Mouse (Mus musculus) limb, embryonic 15.5 days (tissue): ENCODE results near the gene Cox6b1. TPM values are rescaled to one million over a fixed set of nuclear protein-coding genes. Genes with fewer than 3 reads are reported as not detected.

Experiments
- ATAC-seq: fragments of 200-750 bp; cut with Nextera tagmentation; 2 replicates; pipeline ENCODE4 v1.8.0; 2017; ENCODE audit warnings: low read depth, moderate TSS enrichment; ENCODE audit not compliant: insufficient number of reproducible peaks, low FRiP score, low TSS enrichment
- H3K27ac ChIP-seq: fragments of 300-500 bp; sonication (generic); 2 replicates; pipeline ENCODE4 v1.5.1; 2015; ENCODE audit warnings: moderate library complexity, mild to moderate bottlenecking, inconsistent platforms
- H3K27me3 ChIP-seq: fragments of 300-500 bp; sonication (generic); 2 replicates; pipeline ENCODE4 v1.6.1; 2015; ENCODE audit warnings: inconsistent platforms
- H3K36me3 ChIP-seq: fragments of 300-500 bp; sonication (generic); 2 replicates; pipeline ENCODE4 v1.6.1; 2015; ENCODE audit warnings: inconsistent platforms
- H3K4me1 ChIP-seq: fragments of 300-500 bp; sonication (generic); 2 replicates; pipeline ENCODE4 v1.6.1; 2015; ENCODE audit warnings: inconsistent platforms
- H3K4me2 ChIP-seq: fragments of 300-500 bp; sonication (generic); 2 replicates; pipeline ENCODE4 v1.6.1; 2015; ENCODE audit warnings: mild to moderate bottlenecking, inconsistent platforms
- H3K4me3 ChIP-seq: fragments of 300-500 bp; sonication (generic); 2 replicates; pipeline ENCODE4 v1.5.1; 2015; ENCODE audit warnings: mild to moderate bottlenecking, inconsistent platforms
- H3K9ac ChIP-seq: fragments of 300-500 bp; sonication (generic); 2 replicates; pipeline ENCODE4 v1.6.1; 2015; ENCODE audit warnings: inconsistent platforms
- H3K9me3 ChIP-seq: fragments of 300-500 bp; sonication (generic); 2 replicates; pipeline ENCODE4 v1.6.1; 2016; ENCODE audit warnings: inconsistent platforms
- WGBS: fragments of 180-500 bp; shearing (Covaris S2); methylation state at CpG from one replicate; pipeline ENCODE4 v1.1.7; 2015; 5-methylcytosine and 5-hydroxymethylcytosine counted together
- polyA plus RNA-seq: library from polyadenylated mRNA; unstranded; fragments of >200 nt; fragmentation: Nextera tagmentation; extraction: Ambion mirVana; gene quantifications from 2 replicates; pipeline ENCODE4 v1.2.1, GENCODE M21; 2015

Cox6b1 gene
- polyA plus RNA-seq, 1 experiment from 2014 or later, result 763 TPM

GRCm38 (mm10) chr7:30607706-30608309, 18.1 kb downstream of the Cox6b1 start:
- no peak overlapping the region for H3K4me2 ChIP-seq
- no peaks in the 10 kb centered on the region for H3K36me3 ChIP-seq
- 0 out of 2 replicates have a peak, but pooled peaks cover 5% of the 10 kb centered on the region for H3K4me1 ChIP-seq
- no peaks in the 10 kb centered on the region for H3K9me3 ChIP-seq
- H3K4me3 ChIP-seq, result no peak overlapping the region
- 31% methylated on average over 8 of the region's 8 CpGs for WGBS
- no peak overlapping the region for H3K9ac ChIP-seq
- ATAC-seq, result no peak
- H3K27me3 ChIP-seq, result no peaks in the 10 kb centered on the region
- no peak overlapping the region for H3K27ac ChIP-seq

- WGBS, result 83% methylated on average over 8 of the region's 8 CpGs
- no peak for ATAC-seq
- Histone ChIP-seq H3K36me3 (no peaks in the 10 kb centered on the region), H3K9me3 (no peaks in the 10 kb centered on the region), H3K27me3 (no peaks in the 10 kb centered on the region), H3K4me1 (0 out of 2 replicates have a peak, but pooled peaks cover 5% of the 10 kb centered on the region), H3K27ac (no peak overlapping the region), H3K9ac (no peak overlapping the region), H3K4me2 (no peak overlapping the region), H3K4me3 (no peak overlapping the region)
Observed at GRCm38 (mm10) chr7:30604944-30605343, 21.0 kb downstream of the Cox6b1 start.

- Histone ChIP-seq H3K9me3 (no peaks in the 10 kb centered on the region), H3K4me2 (no peak overlapping the region), H3K27me3 (no peaks in the 10 kb centered on the region), H3K36me3 (no peaks in the 10 kb centered on the region), H3K9ac (no peak overlapping the region), H3K4me1 (0 out of 2 replicates have a peak, but pooled peaks cover 5% of the 10 kb centered on the region), H3K4me3 (no peak overlapping the region), H3K27ac (no peak overlapping the region)
- 38% methylated on average over 8 of the region's 8 CpGs for WGBS
- ATAC-seq, result no peak
Observed at GRCm38 (mm10) chr7:30604424-30604823, 21.5 kb downstream of the Cox6b1 start.

GRCm38 (mm10) chr7:30602583-30602982, 23.4 kb downstream of the Cox6b1 start:
- 29% methylated on average over 3 of the region's 3 CpGs for WGBS
- no peak overlapping the region for H3K27ac ChIP-seq
- no peak overlapping the region for H3K4me2 ChIP-seq
- H3K27me3 ChIP-seq, result no peaks in the 10 kb centered on the region
- no peak for ATAC-seq
- no peak overlapping the region for H3K9ac ChIP-seq
- no peak overlapping the region for H3K4me3 ChIP-seq
- H3K36me3 ChIP-seq, result no peaks in the 10 kb centered on the region
- no peaks in the 10 kb centered on the region for H3K4me1 ChIP-seq
- H3K9me3 ChIP-seq, result no peaks in the 10 kb centered on the region

GRCm38 (mm10) chr7:30600651-30601050, 25.3 kb downstream of the Cox6b1 start:
- Histone ChIP-seq H3K4me1 (no peaks in the 10 kb centered on the region), H3K9ac (no peak overlapping the region), H3K27me3 (no peaks in the 10 kb centered on the region), H3K36me3 (no peaks in the 10 kb centered on the region), H3K4me3 (no peak overlapping the region), H3K9me3 (no peaks in the 10 kb centered on the region), H3K27ac (peak overlapping the region; percentile 27; the same call in 1 of the 2 replicates), H3K4me2 (no peak overlapping the region)
- ATAC-seq, result no peak
- 60% methylated on average over 7 of the region's 7 CpGs for WGBS

DNA sequence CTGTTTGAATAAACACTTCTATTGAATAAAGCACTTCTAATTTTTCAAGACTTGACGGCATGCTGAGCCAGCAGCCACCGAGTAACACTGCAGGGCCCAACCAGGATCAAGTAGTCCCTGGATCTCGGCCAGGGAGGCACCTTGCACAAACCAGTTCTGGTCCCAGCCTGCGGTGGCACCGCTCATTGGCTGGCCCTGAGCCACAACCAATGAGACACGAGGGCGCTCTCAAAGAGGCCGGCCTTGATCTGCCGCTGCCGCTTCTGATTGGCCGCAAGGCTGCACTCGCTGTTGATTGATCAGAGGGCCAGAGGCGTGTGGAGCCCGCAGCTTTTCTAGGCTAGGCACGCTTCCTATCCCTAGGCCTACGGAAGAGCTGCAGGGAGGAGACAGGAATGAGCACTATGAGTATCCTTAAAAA, 26.0 kb downstream of the Cox6b1 start:
- Histone ChIP-seq H3K4me2 (no peak overlapping the region), H3K27me3 (0 out of 2 replicates have a peak, but pooled peaks cover 1% of the 10 kb centered on the region), H3K4me1 (no peaks in the 10 kb centered on the region), H3K27ac (peak overlapping the region; percentile 27; the same call in 1 of the 2 replicates), H3K36me3 (no peaks in the 10 kb centered on the region), H3K9me3 (no peaks in the 10 kb centered on the region), H3K4me3 (no peak overlapping the region), H3K9ac (no peak overlapping the region)
- peak; percentile 54; the same call in 1 of the 2 replicates for ATAC-seq
- WGBS, result 2% methylated on average over 16 of the region's 16 CpGs

DNA sequence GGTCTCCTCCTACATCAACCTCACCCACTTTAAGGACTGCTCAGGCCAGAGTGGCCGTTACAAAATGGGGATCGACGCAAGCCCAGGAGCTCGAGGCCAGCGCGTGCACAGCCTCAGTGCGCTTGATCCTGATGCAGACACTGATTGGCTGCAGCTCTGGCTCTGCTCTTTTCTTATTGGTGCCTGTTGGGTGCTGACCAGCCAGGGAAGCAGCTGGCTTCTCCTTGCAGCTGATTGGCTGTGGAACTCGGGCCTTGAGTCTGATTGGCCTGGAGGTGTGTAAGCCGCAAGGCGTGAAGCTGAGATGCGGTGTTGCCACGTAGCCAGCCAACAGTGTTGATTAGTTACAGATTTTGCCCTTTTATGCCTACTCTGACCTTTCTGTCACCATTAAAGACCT, 27.2 kb downstream of the Cox6b1 start, which contains the start of gene Zbtb32:
TSS of gene Zbtb32 (minus strand) at position 124 of the 400 bp plus-strand sequence.
- Histone ChIP-seq H3K36me3 (no peaks in the 10 kb centered on the region), H3K27me3 (0 out of 2 replicates have a peak, but pooled peaks cover 7% of the 10 kb centered on the region), H3K4me3 (no peak within 1 kb of the TSS), H3K4me2 (no peak within 1 kb of the TSS), H3K9ac (no peak within 1 kb of the TSS), H3K27ac (no peak within 1 kb of the TSS), H3K9me3 (no peaks in the 10 kb centered on the region), H3K4me1 (no peaks in the 10 kb centered on the region)
- 89% methylated on average over 12 of the region's 12 CpGs for WGBS
- no peak for ATAC-seq

- no peak for ATAC-seq
- Histone ChIP-seq H3K4me2 (no peak overlapping the region), H3K27me3 (0 out of 2 replicates have a peak, but pooled peaks cover 7% of the 10 kb centered on the region), H3K9ac (no peak overlapping the region), H3K4me3 (no peak overlapping the region), H3K9me3 (no peaks in the 10 kb centered on the region), H3K36me3 (no peaks in the 10 kb centered on the region), H3K4me1 (no peaks in the 10 kb centered on the region), H3K27ac (no peak overlapping the region)
- 62% methylated on average over 5 of the region's 5 CpGs for whole genome bisulfite sequencing
Observed at GRCm38 (mm10) chr7:30596811-30597210, 29.1 kb downstream of the Cox6b1 start.

DNA sequence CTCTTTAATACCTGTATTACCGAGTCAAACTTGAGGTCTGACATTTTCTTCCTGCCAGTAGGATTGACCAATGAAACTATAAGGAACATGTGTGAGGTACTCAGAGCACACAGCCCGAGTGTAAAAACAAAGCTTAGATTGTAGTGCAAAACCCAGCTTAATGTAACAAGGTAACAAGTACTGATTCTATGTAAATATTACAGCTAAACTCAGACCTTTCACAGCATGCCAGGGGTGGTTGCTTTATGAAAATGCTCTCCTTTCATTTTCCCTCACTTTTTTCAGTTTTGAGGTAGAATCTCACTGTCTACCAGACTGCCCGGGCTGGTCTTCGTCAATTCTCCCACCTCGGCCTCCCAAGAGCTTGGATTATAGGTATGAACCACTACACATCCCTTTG, 29.9 kb downstream of the Cox6b1 start:
- Histone ChIP-seq H3K4me2 (no peak overlapping the region), H3K9ac (no peak overlapping the region), H3K4me3 (no peak overlapping the region), H3K36me3 (no peaks in the 10 kb centered on the region), H3K27ac (no peak overlapping the region), H3K27me3 (0 out of 2 replicates have a peak, but pooled peaks cover 7% of the 10 kb centered on the region), H3K4me1 (no peaks in the 10 kb centered on the region), H3K9me3 (no peaks in the 10 kb centered on the region)
- no peak for ATAC-seq
- WGBS, result 72% methylated on average over 5 of the region's 5 CpGs

GRCm38 (mm10) chr7:30594510-30595024, 31.4 kb downstream of the Cox6b1 start:
- peaks cover 10% of the 10 kb centered on the region for H3K4me1 ChIP-seq
- 0 out of 2 replicates have a peak, but pooled peaks cover 7% of the 10 kb centered on the region for H3K27me3 ChIP-seq
- no peak for ATAC-seq
- no peak overlapping the region for H3K27ac ChIP-seq
- no peaks in the 10 kb centered on the region for H3K9me3 ChIP-seq
- H3K9ac ChIP-seq, result no peak overlapping the region
- 56% methylated on average over 4 of the region's 4 CpGs for WGBS
- H3K4me2 ChIP-seq, result no peak overlapping the region
- H3K4me3 ChIP-seq, result no peak overlapping the region
- no peaks in the 10 kb centered on the region for H3K36me3 ChIP-seq

GRCm38 (mm10) chr7:30593579-30594509, 32.1 kb downstream of the Cox6b1 start:
- H3K4me2 ChIP-seq, result no peak overlapping the region
- H3K27me3 ChIP-seq, result 0 out of 2 replicates have a peak, but pooled peaks cover 7% of the 10 kb centered on the region
- H3K9ac ChIP-seq, result no peak overlapping the region
- H3K4me1 ChIP-seq, result peaks cover 11% of the 10 kb centered on the region
- H3K27ac ChIP-seq, result no peak overlapping the region
- H3K36me3 ChIP-seq, result no peaks in the 10 kb centered on the region
- no peak for ATAC-seq
- H3K4me3 ChIP-seq, result no peak overlapping the region
- H3K9me3 ChIP-seq, result no peaks in the 10 kb centered on the region
- WGBS, result 75% methylated on average over 10 of the region's 10 CpGs
